Mouse (Mus musculus): ENCODE measurements around the gene Alkbh6. TPM values are rescaled to one million over a fixed set of nuclear protein-coding genes. Genes with fewer than 3 reads are reported as not detected.

Alkbh6 gene
- polyA plus RNA-seq, 1 experiment, result 28.7 TPM

DNA sequence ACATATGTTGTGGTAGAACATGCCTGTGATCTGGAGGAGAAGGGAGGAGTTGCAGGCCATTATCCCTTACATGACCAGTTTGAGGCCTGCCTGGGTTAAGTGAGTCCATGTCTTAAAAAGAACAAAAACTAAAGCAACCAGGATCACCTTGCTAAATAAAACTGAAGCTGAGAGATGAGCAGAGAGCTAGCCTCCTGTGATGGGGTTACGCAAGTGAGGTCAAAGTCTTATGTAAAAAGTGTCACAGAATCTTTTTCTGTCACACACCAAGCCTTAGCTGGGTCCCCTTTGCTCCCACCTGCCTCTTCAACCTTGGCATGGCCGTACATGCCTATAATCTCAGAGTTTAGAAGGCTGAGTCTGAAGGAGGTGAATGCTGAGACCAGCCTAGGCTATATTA lies 12.4 kb downstream of the Alkbh6 start:
- Histone ChIP-seq H3K79me2 (ENCODE audit: control insufficient read depth, insufficient read depth) (peaks cover 4% of the 10 kb centered on the region), H3K36me3 (ENCODE audit: control insufficient read depth, insufficient read depth) (no peaks in the 10 kb centered on the region), H3ac (ENCODE audit: control insufficient read depth, insufficient read length, low read depth) (no peak overlapping the region), H3K4me3 (ENCODE audit: insufficient read depth, poor library complexity, severe bottlenecking) (no peak overlapping the region), H3K27me3 (ENCODE audit: control insufficient read depth, insufficient read depth, insufficient read length) (no peaks in the 10 kb centered on the region), H3K79me3 (ENCODE audit: low read depth) (no peaks in the 10 kb centered on the region)
- no peak for TF ChIP-seq MYOD1 (IDR thresholded peaks at IDR 0.05; ENCODE audit: control insufficient read depth, insufficient read length, low read depth)
- TF ChIP-seq MAX (IDR thresholded peaks at IDR 0.05), result no peak
- TF ChIP-seq CEBPB (IDR thresholded peaks at IDR 0.05; ENCODE audit: low read depth), result no peak
- TF ChIP-seq CTCF (IDR thresholded peaks at IDR 0.05; ENCODE audit: control insufficient read depth, insufficient read depth, insufficient read length), result no peak
- no peak for TF ChIP-seq FOSL1 (IDR thresholded peaks at IDR 0.05; ENCODE audit: insufficient read depth, low read length, poor library complexity, severe bottlenecking)

DNA sequence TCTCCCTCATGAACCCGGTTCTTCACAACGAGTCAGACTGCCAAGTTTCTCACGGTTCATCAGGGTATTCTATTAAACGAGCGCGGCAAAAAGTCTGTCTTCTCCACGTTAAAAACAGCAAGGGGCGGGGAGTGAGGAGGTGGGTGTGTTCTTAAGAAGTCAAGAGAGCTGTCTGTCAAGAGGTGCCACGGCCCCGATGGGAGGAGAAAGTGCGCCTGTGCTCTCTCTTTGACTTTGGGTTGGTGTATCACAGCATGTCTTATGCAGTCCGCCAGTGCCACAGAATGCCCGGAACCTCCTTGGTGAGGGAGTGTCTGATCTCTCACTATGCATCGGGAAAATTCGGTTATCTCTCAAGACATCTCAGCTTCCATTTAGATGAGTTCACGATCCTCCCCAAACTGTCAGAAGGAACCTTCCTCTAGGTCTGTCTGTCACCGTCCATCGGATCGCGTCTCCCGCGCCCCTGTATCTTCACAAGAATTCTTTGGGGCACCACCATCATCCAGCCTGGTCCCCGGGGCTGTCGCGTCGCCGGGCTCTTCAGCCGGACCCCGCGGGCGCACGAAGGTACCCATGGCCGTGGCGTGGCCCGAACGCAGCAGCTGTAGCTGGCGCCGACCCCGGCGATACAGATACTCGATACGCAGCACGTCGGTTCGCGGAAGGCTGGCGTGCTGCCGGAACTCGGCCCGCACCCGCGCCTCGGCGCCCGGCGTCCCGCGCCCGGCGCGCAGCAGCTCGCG lies 13.2 kb downstream of the Alkbh6 start, which contains the start of gene E130208F15Rik:
Gene E130208F15Rik, plus strand, starts transcription at position 202 of the 746 bp plus-strand sequence.
- Histone ChIP-seq H3ac (ENCODE audit: control insufficient read depth, insufficient read length, low read depth) (peak within 1 kb of the TSS; percentile 75), H3K27me3 (ENCODE audit: control insufficient read depth, insufficient read depth, insufficient read length) (no peaks in the 10 kb centered on the region), H3K79me2 (ENCODE audit: control insufficient read depth, insufficient read depth) (peaks cover 4% of the 10 kb centered on the region), H3K36me3 (ENCODE audit: control insufficient read depth, insufficient read depth) (no peaks in the 10 kb centered on the region), H3K4me3 (ENCODE audit: insufficient read depth, poor library complexity, severe bottlenecking) (peak within 1 kb of the TSS; percentile 52), H3K79me3 (ENCODE audit: low read depth) (no peaks in the 10 kb centered on the region)
- TF ChIP-seq MYOD1 (IDR thresholded peaks at IDR 0.05; ENCODE audit: control insufficient read depth, insufficient read length, low read depth), result no peak
- TF ChIP-seq MYOG (IDR thresholded peaks at IDR 0.05; ENCODE audit: control insufficient read depth, extremely low read depth, insufficient read length), result no peak
- TF ChIP-seq CTCF (IDR thresholded peaks at IDR 0.05; ENCODE audit: control insufficient read depth, insufficient read depth, insufficient read length), result no peak
- TF ChIP-seq FOSL1 (IDR thresholded peaks at IDR 0.05; ENCODE audit: insufficient read depth, low read length, poor library complexity, severe bottlenecking), result no peak
- no peak for TF ChIP-seq MAX (IDR thresholded peaks at IDR 0.05)
- TF ChIP-seq CEBPB (IDR thresholded peaks at IDR 0.05; ENCODE audit: low read depth), result no peak
- TF ChIP-seq USF1 (IDR thresholded peaks at IDR 0.05; ENCODE audit: low read depth), result no peak

DNA sequence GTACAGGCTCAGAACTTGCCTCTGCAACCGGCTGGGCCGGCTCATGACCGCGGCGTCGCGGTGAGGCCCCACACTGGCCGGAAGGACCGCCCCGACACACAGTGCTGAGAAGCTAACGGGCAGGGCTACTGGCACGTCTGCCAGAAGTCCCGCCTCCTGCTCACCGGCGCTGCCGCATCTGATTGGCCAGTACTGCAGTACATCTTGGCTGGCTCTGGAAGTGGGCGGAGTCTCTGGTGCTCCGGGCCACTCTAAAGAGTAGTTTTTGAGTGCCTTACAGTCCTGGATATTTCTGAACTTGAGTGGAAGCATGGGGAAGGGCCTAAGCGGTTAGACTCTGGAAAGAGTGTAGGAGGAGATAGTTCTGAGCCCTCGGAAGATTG lies 13.8 kb downstream of the Alkbh6 start:
- H3ac ChIP-seq (ENCODE audit: control insufficient read depth, insufficient read length, low read depth), result peak overlapping the region; percentile 75

DNA sequence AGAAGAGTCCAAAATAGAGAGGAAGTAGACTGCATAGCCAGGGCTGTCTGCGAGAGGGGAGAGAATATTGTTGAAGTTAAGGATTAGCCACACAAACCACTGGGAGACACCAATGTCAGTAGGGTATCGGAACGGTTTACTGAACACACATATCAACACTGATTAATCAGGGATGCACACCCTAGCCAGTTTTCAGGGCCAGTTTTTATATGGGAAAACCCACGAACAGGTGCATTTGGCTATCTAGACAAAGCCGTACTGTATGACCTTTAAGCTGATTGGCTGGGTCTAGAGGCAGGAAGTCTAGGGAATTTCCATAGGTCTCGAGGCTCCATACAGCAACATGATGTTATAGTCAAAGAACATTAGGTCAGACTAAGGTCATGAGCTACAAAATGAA lies 14.3 kb downstream of the Alkbh6 start:
- Histone ChIP-seq H3K4me3 (ENCODE audit: insufficient read depth, poor library complexity, severe bottlenecking) (no peak overlapping the region), H3ac (ENCODE audit: control insufficient read depth, insufficient read length, low read depth) (no peak overlapping the region), H3K79me3 (ENCODE audit: low read depth) (no peaks in the 10 kb centered on the region), H3K36me3 (ENCODE audit: control insufficient read depth, insufficient read depth) (no peaks in the 10 kb centered on the region), H3K79me2 (ENCODE audit: control insufficient read depth, insufficient read depth) (peaks cover 4% of the 10 kb centered on the region), H3K27me3 (ENCODE audit: control insufficient read depth, insufficient read depth, insufficient read length) (peaks cover 5% of the 10 kb centered on the region)
- TF ChIP-seq USF1 (IDR thresholded peaks at IDR 0.05; ENCODE audit: low read depth) (no peak), CTCF (IDR thresholded peaks at IDR 0.05; ENCODE audit: control insufficient read depth, insufficient read depth, insufficient read length) (no peak), FOSL1 (IDR thresholded peaks at IDR 0.05; ENCODE audit: insufficient read depth, low read length, poor library complexity, severe bottlenecking) (no peak), MYOD1 (IDR thresholded peaks at IDR 0.05; ENCODE audit: control insufficient read depth, insufficient read length, low read depth) (no peak), MYOG (IDR thresholded peaks at IDR 0.05; ENCODE audit: control insufficient read depth, extremely low read depth, insufficient read length) (no peak), CEBPB (IDR thresholded peaks at IDR 0.05; ENCODE audit: low read depth) (no peak), MAX (IDR thresholded peaks at IDR 0.05) (no peak)

More for the DNA sequence above, 13.8 kb downstream of the Alkbh6 start:
- Histone ChIP-seq H3K79me2 (ENCODE audit: control insufficient read depth, insufficient read depth) (peaks cover 4% of the 10 kb centered on the region), H3K79me3 (ENCODE audit: low read depth) (no peaks in the 10 kb centered on the region), H3K36me3 (ENCODE audit: control insufficient read depth, insufficient read depth) (no peaks in the 10 kb centered on the region), H3K4me3 (ENCODE audit: insufficient read depth, poor library complexity, severe bottlenecking) (peak overlapping the region; percentile 52), H3K27me3 (ENCODE audit: control insufficient read depth, insufficient read depth, insufficient read length) (peaks cover 4% of the 10 kb centered on the region)
- TF ChIP-seq USF1 (IDR thresholded peaks at IDR 0.05; ENCODE audit: low read depth), result no peak
- no peak for TF ChIP-seq MYOG (IDR thresholded peaks at IDR 0.05; ENCODE audit: control insufficient read depth, extremely low read depth, insufficient read length)
- no peak for TF ChIP-seq MYOD1 (IDR thresholded peaks at IDR 0.05; ENCODE audit: control insufficient read depth, insufficient read length, low read depth)
- no peak for TF ChIP-seq MAX (IDR thresholded peaks at IDR 0.05)
- no peak for TF ChIP-seq CTCF (IDR thresholded peaks at IDR 0.05; ENCODE audit: control insufficient read depth, insufficient read depth, insufficient read length)
- no peak for TF ChIP-seq CEBPB (IDR thresholded peaks at IDR 0.05; ENCODE audit: low read depth)
- TF ChIP-seq FOSL1 (IDR thresholded peaks at IDR 0.05; ENCODE audit: insufficient read depth, low read length, poor library complexity, severe bottlenecking), result no peak

DNA sequence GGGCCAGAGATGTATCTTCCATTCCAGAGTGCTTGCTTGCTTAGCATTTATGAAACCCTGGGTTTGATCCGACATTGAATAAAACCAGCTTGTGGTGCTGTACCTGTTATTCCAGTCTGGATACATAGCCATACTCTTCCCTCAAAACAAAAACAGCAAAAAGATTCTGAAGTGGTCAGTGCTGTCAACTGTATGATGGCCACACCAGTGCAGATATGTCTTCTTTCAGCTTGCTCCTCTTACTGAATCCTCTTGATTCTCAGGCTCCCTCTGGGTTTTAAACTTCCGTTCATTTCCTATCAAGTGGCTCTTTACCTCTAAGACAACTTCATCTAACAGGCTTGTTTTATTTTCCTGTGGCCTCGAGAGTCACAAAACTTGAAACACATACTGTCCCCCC lies 15.3 kb downstream of the Alkbh6 start, which contains the start of gene Sdhaf1:
Gene Sdhaf1, minus strand, starts transcription at position 101 of the 400 bp plus-strand sequence.
- H3K79me2 ChIP-seq (ENCODE audit: control insufficient read depth, insufficient read depth), result peaks cover 4% of the 10 kb centered on the region
- no peak within 1 kb of the TSS for H3ac ChIP-seq (ENCODE audit: control insufficient read depth, insufficient read length, low read depth)
- TF ChIP-seq USF1 (IDR thresholded peaks at IDR 0.05; ENCODE audit: low read depth) (no peak), FOSL1 (IDR thresholded peaks at IDR 0.05; ENCODE audit: insufficient read depth, low read length, poor library complexity, severe bottlenecking) (no peak), MYOG (IDR thresholded peaks at IDR 0.05; ENCODE audit: control insufficient read depth, extremely low read depth, insufficient read length) (no peak), CEBPB (IDR thresholded peaks at IDR 0.05; ENCODE audit: low read depth) (no peak), MAX (IDR thresholded peaks at IDR 0.05) (no peak), MYOD1 (IDR thresholded peaks at IDR 0.05; ENCODE audit: control insufficient read depth, insufficient read length, low read depth) (no peak), CTCF (IDR thresholded peaks at IDR 0.05; ENCODE audit: control insufficient read depth, insufficient read depth, insufficient read length) (no peak)
- H3K79me3 ChIP-seq (ENCODE audit: low read depth), result no peaks in the 10 kb centered on the region
- H3K36me3 ChIP-seq (ENCODE audit: control insufficient read depth, insufficient read depth), result no peaks in the 10 kb centered on the region
- peaks cover 5% of the 10 kb centered on the region for H3K27me3 ChIP-seq (ENCODE audit: control insufficient read depth, insufficient read depth, insufficient read length)
- no peak within 1 kb of the TSS for H3K4me3 ChIP-seq (ENCODE audit: insufficient read depth, poor library complexity, severe bottlenecking)
